Mouse (Mus musculus) hindbrain, embryonic 13.5 days (tissue): ENCODE measurements around the gene Rcor2. TPM values are rescaled to one million over a fixed set of nuclear protein-coding genes. Genes with fewer than 3 reads are reported as not detected.

Experiments
- ATAC-seq: fragments of 200-750 bp; cut with Nextera tagmentation; 2 replicates; pipeline ENCODE4 v1.8.0; 2017; ENCODE audit warnings: moderate TSS enrichment; ENCODE audit not compliant: low FRiP score
- H3K27ac ChIP-seq: fragments of 300-500 bp; sonication (generic); 2 replicates; pipeline ENCODE4 v1.5.1; 2015; ENCODE audit warnings: inconsistent platforms, mild to moderate bottlenecking, moderate library complexity
- H3K27me3 ChIP-seq: fragments of 300-500 bp; sonication (generic); 2 replicates; pipeline ENCODE4 v1.6.1; 2015; ENCODE audit warnings: mild to moderate bottlenecking, inconsistent platforms
- H3K36me3 ChIP-seq: fragments of 300-500 bp; sonication (generic); 2 replicates; pipeline ENCODE4 v1.6.1; 2015; ENCODE audit warnings: mild to moderate bottlenecking, inconsistent platforms
- H3K4me1 ChIP-seq: fragments of 300-500 bp; sonication (generic); replicated peaks from 2 replicates; pipeline ENCODE4 v1.6.1; 2015; ENCODE audit warnings: inconsistent platforms
- H3K4me2 ChIP-seq: fragments of 300-500 bp; sonication (generic); 2 replicates; pipeline ENCODE4 v1.6.1; 2015; ENCODE audit warnings: inconsistent platforms, mild to moderate bottlenecking, moderate library complexity
- H3K4me3 ChIP-seq: fragments of 300-500 bp; sonication (generic); 2 replicates; pipeline ENCODE4 v1.5.1; 2015; ENCODE audit warnings: mild to moderate bottlenecking, inconsistent platforms
- H3K9ac ChIP-seq: fragments of 300-500 bp; sonication (generic); 2 replicates; pipeline ENCODE4 v1.6.1; 2015; ENCODE audit warnings: mild to moderate bottlenecking, inconsistent platforms
- H3K9me3 ChIP-seq: fragments of 300-500 bp; sonication (generic); 2 replicates; pipeline ENCODE4 v1.6.1; 2016; ENCODE audit warnings: inconsistent platforms
- WGBS: fragments of 180-500 bp; shearing (Covaris S2); methylation state at CpG from one replicate; pipeline ENCODE4 v1.1.7; 2015; 5-methylcytosine and 5-hydroxymethylcytosine counted together
- polyA plus RNA-seq: library from polyadenylated mRNA; unstranded; fragments of >200 nt; fragmentation: Nextera tagmentation; extraction: Ambion mirVana; gene quantifications from 2 replicates; pipeline ENCODE4 v1.2.1, GENCODE M21; 2015

Gene Rcor2
- polyA plus RNA-seq, 1 experiment from 2014 or later, result 30.2 TPM

DNA sequence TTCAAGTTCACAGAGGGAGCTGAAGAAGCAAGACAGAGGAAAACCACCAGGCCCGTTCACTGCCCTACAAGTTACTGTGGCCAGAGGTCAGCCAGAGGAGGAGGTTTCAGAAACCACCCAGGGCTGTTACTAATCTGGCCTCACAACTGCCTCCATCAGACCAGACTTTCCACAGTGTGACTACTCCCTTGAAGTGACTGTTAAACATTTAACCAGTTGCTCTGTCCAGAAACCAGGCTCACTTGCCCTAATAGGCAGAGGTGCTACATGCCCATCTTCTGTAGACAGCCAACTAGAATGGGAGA is 35.3 kb downstream of the Rcor2 start:
- Histone ChIP-seq H3K27ac (no peak overlapping the region), H3K36me3 (0 out of 2 replicates have a peak, but pooled peaks cover 4% of the 10 kb centered on the region), H3K4me3 (no peak overlapping the region), H3K4me1 (peaks cover 27% of the 10 kb centered on the region), H3K9ac (no peak overlapping the region), H3K9me3 (no peaks in the 10 kb centered on the region), H3K4me2 (no peak overlapping the region), H3K27me3 (no peaks in the 10 kb centered on the region)
- WGBS, result 80% methylated on average over 1 of the region's 1 CpGs
- no peak for ATAC-seq

- no peaks in the 10 kb centered on the region for H3K27me3 ChIP-seq
- no peak overlapping the region for H3K4me3 ChIP-seq
- H3K36me3 ChIP-seq, result 0 out of 2 replicates have a peak, but pooled peaks cover 4% of the 10 kb centered on the region
- peak overlapping the region; percentile 60; the same call in 1 of the 2 replicates for H3K27ac ChIP-seq
- H3K4me1 ChIP-seq, result peaks cover 36% of the 10 kb centered on the region
- H3K4me2 ChIP-seq, result no peak overlapping the region
- H3K9me3 ChIP-seq, result no peaks in the 10 kb centered on the region
- no peak for ATAC-seq
- 64% methylated on average over 6 of the region's 6 CpGs for WGBS
- no peak overlapping the region for H3K9ac ChIP-seq
Observed at GRCm38 (mm10) chr19:7303796-7304195, 36.7 kb downstream of the Rcor2 start.

DNA sequence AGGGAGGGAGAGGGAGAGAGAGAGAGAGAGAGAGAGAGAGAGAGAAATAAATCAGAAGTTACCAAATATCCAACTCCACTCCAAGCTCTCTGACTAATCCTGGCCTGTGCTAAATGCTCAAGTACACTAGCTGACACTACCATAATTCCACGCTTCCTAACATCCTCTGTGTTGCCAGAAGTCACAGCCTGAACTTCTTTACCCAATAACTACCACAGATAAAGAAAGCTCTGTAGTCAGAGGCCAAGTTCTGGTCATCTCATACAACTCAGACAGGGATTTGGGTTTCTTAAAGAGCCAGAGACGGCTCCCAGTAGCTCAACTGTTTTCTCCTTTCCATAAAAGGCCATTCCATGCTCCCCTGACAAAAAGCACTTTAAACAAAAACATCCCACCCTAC is 37.7 kb downstream of the Rcor2 start:
- Histone ChIP-seq H3K9ac (no peak overlapping the region), H3K4me2 (no peak overlapping the region), H3K4me1 (peaks cover 36% of the 10 kb centered on the region), H3K27ac (no peak overlapping the region), H3K27me3 (no peaks in the 10 kb centered on the region), H3K9me3 (no peaks in the 10 kb centered on the region), H3K36me3 (0 out of 2 replicates have a peak, but pooled peaks cover 2% of the 10 kb centered on the region), H3K4me3 (no peak overlapping the region)
- no peak for ATAC-seq
- WGBS, result 83% methylated on average over 2 of the region's 2 CpGs

DNA sequence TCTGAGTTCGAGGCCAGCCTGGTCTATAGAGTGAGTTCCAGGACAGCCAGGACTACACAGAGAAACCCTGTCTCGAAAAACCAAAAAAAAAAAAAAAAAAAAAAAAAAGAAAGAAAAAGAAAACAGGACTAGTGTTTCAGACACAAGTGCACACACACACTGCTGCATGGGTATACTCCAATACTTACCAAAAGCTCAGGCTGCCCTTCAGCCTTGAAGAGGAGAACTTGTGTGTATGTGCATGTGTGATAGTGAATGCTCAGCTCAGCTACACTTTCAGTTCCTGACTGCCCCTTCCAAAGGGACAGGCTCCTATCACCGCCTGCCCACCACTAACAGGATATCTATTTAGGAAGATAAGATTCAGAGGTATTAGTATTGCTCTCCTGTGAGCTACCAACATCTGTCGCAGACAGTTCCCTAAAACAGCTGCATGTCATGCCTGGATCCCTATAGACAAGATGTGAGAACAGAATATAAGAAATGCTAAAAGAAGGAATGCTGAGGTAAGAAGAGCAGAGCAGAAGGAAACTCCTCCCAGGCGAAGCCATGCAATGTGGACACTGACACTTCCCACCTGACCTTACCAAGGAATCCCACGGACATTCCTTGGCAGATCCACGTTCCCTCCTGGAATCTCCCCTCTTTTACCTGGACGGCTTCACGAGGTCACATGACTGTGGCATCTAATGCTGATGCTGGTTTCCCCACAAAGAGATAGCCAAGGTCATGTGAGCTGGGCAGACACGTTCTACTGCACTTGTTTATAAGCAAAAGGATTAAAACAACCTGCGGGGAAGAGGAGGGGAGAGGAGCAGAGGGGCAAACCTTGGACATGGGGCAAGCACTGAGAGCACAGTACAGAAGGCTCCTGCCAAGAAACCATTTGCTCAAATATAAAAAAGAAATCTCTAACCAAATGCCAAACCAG is 38.5 kb downstream of the Rcor2 start:
- peaks cover 45% of the 10 kb centered on the region for H3K4me1 ChIP-seq

GRCm38 (mm10) chr19:7306968-7307367 is 39.8 kb downstream of the Rcor2 start:
- H3K27me3 ChIP-seq, result no peaks in the 10 kb centered on the region
- H3K4me1 ChIP-seq, result peaks cover 55% of the 10 kb centered on the region
- no peak for ATAC-seq
- 70% methylated on average over 3 of the region's 3 CpGs for WGBS
- H3K9me3 ChIP-seq, result no peaks in the 10 kb centered on the region
- no peak overlapping the region for H3K4me3 ChIP-seq
- no peak overlapping the region for H3K27ac ChIP-seq
- H3K4me2 ChIP-seq, result no peak overlapping the region
- H3K9ac ChIP-seq, result no peak overlapping the region
- H3K36me3 ChIP-seq, result no peaks in the 10 kb centered on the region

More for the DNA sequence above, 38.5 kb downstream of the Rcor2 start:
- Histone ChIP-seq H3K4me3 (no peak overlapping the region), H3K27me3 (no peaks in the 10 kb centered on the region), H3K9me3 (no peaks in the 10 kb centered on the region), H3K36me3 (no peaks in the 10 kb centered on the region), H3K4me2 (no peak overlapping the region), H3K9ac (no peak overlapping the region), H3K27ac (no peak overlapping the region)
- no peak for ATAC-seq
- 86% methylated on average over 11 of the region's 11 CpGs for WGBS

DNA sequence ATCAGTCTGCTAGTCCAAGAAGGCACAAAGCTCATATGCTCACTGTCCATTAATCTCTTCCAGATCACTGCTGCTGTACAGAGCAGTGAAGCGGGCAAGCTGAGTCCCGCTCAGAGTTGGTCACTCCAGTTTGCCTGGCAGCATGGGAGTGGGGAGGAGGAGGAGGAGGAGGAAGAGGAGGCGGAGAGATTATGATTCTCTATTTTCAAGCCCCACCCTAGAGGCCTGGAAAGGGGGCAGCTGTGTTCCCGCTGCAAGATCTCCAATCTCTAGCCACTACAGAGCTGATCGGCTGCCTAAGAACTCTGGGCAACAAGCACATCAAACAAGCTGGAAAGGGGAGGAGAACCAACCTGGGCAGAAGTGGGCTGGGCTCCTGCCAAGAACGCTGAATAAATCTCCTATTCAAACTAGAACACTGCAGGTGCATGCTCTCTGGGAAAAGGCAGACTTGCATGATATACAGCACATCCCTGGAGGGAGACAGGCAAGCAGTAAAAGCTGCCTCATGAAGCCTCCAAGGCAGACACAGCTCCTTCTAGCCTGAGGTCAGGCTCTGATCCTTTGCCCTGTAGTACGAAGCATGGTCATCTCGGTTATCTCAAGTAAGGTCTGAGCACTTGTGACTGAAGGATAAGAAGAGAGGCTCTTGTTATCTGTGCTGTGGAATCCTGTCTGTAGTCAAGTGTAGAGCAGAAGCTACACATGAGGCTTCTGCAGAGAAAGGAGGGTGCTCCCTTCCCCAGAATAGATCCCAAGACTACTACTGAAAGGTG is 41.1 kb downstream of the Rcor2 start:
- ATAC-seq, result peak; percentile 51; the same call in 1 of the 2 replicates
- Histone ChIP-seq H3K4me2 (no peak overlapping the region), H3K4me1 (peaks cover 55% of the 10 kb centered on the region), H3K36me3 (no peaks in the 10 kb centered on the region), H3K27ac (peak overlapping the region; percentile 25), H3K4me3 (no peak overlapping the region), H3K9me3 (no peaks in the 10 kb centered on the region), H3K9ac (peak overlapping the region; percentile 43; the same call in 1 of the 2 replicates), H3K27me3 (no peaks in the 10 kb centered on the region)
- 54% methylated on average over 8 of the region's 8 CpGs for WGBS

DNA sequence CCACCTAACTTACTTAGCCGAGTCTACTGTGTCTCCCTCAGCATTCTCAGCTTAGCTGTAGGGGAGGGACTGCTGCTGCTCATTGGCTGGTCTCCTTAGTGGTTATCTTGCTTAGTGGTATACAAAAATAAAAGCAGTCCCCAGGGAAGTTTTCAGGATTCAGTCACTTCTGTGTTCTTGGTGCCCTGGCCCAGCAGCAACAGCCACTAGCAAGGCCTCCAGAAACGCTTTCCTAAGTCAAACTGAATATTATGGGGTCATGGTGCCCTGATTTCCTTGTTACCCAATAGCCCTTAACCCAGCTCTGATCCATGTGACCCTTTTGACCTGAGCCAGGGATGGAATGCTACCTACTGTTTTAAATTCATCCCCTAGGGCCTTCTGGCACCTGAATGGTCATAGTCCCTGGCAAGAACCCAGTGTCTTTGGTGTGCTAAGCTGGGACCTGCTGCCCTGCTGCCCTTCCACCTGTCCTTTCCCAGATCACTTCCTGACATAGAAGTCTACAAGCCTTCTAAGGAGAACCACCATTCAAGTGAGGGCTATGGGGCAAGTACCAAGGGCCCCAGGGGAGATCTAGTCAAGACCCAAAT is 42.7 kb downstream of the Rcor2 start:
- H3K4me3 ChIP-seq, result no peak overlapping the region
- no peaks in the 10 kb centered on the region for H3K27me3 ChIP-seq
- H3K4me1 ChIP-seq, result peaks cover 62% of the 10 kb centered on the region
- H3K9ac ChIP-seq, result no peak overlapping the region
- no peaks in the 10 kb centered on the region for H3K36me3 ChIP-seq
- no peaks in the 10 kb centered on the region for H3K9me3 ChIP-seq
- WGBS, result 74% methylated on average over 2 of the region's 2 CpGs
- no peak overlapping the region for H3K4me2 ChIP-seq
- H3K27ac ChIP-seq, result no peak overlapping the region
- ATAC-seq, result no peak

GRCm38 (mm10) chr19:7310704-7311103 is 43.6 kb downstream of the Rcor2 start:
- Histone ChIP-seq H3K4me1 (peaks cover 69% of the 10 kb centered on the region), H3K27me3 (no peaks in the 10 kb centered on the region), H3K9me3 (no peaks in the 10 kb centered on the region), H3K36me3 (no peaks in the 10 kb centered on the region), H3K27ac (no peak overlapping the region), H3K4me3 (no peak overlapping the region), H3K9ac (peak overlapping the region; percentile 35; the same call in 1 of the 2 replicates), H3K4me2 (no peak overlapping the region)
- 27% methylated on average over 5 of the region's 5 CpGs for WGBS
- ATAC-seq, result no peak

DNA sequence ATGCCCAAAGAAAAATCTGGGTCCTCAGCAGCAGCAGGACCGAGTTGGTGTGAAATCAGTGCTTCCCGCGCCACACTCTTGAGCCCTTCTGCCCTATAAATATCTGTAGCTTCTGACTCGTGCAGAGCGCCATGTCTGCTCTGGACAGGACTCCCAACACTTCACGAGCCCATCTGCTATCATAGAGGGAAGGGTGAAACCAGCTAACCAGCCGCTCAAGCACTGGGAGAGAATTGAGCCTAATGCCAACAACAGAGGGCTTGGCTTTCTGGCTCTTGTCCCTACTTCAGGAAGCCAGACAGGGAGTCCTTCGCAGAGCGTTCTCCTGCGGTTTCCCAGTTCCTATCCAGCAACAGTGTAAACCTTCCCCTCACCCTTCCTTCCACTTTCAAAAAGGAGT is 44.2 kb downstream of the Rcor2 start:
- Histone ChIP-seq H3K36me3 (no peaks in the 10 kb centered on the region), H3K4me3 (no peak overlapping the region), H3K9ac (no peak overlapping the region), H3K27me3 (no peaks in the 10 kb centered on the region), H3K9me3 (no peaks in the 10 kb centered on the region), H3K27ac (no peak overlapping the region), H3K4me2 (no peak overlapping the region), H3K4me1 (peaks cover 72% of the 10 kb centered on the region)
- ATAC-seq, result no peak
- WGBS, result 50% methylated on average over 10 of the region's 10 CpGs

DNA sequence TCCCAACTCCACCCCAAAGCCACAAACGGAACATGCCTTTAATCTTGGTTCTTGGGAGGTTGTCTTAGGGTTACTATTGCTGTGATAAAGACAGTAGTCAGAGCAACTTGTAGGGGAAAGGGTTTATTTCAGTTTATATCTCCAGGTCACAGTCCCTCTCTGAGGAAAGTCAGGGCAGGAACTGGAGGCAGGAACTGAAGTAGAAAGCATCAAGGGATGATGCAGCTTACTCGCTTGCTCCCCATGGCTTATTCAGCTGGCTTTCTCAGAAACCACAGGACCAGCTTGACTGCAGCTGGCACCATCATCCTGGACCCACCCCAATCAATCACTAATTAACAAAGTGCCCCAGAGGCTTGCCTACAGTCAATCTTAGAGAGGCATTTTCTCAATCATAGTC is 46.5 kb downstream of the Rcor2 start:
- peaks cover 61% of the 10 kb centered on the region for H3K4me1 ChIP-seq
- H3K27ac ChIP-seq, result no peak overlapping the region
- no peaks in the 10 kb centered on the region for H3K36me3 ChIP-seq
- WGBS, result 80% methylated on average over 2 of the region's 2 CpGs
- no peak for ATAC-seq
- H3K27me3 ChIP-seq, result no peaks in the 10 kb centered on the region
- H3K9ac ChIP-seq, result no peak overlapping the region
- no peak overlapping the region for H3K4me3 ChIP-seq
- H3K9me3 ChIP-seq, result no peaks in the 10 kb centered on the region
- H3K4me2 ChIP-seq, result no peak overlapping the region

DNA sequence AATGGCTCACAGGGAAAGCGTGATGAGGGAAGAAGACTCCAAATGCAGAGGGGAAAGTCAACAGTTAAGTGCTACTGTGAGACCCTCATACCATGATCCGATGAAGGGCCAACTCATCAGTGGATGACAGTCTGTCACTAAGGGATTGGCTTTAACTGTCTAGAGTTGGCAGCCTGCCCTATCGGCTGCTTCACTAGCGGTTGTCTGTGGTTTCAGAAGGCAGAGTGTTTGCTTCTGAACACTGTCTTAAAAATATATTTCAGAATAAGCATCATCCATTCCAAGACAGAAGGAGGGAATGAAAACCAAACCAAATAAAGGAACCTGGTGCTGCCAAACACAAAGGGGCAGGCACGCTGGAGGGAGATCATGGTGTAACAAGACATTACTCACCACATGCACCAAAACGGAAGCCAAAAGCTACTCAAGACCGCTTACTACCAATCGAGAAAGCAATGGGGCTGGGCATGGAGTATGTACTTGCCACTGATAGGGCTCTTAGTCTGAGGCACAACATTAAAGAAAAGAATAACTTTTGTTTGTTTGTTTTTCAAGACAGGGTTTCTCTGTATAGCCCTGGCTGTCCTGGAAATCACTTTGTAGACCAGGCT is 48.0 kb downstream of the Rcor2 start:
- 82% methylated on average over 8 of the region's 8 CpGs for WGBS
- H3K36me3 ChIP-seq, result no peaks in the 10 kb centered on the region
- no peaks in the 10 kb centered on the region for H3K9me3 ChIP-seq

GRCm38 (mm10) chr19:7315587-7315984 is 48.5 kb downstream of the Rcor2 start:
- peaks cover 42% of the 10 kb centered on the region for H3K4me1 ChIP-seq
- H3K36me3 ChIP-seq, result no peaks in the 10 kb centered on the region
- no peak overlapping the region for H3K4me2 ChIP-seq
- H3K4me3 ChIP-seq, result no peak overlapping the region
- WGBS, result 88% methylated on average over 4 of the region's 4 CpGs
- no peak overlapping the region for H3K27ac ChIP-seq
- ATAC-seq, result no peak
- H3K27me3 ChIP-seq, result no peaks in the 10 kb centered on the region
- no peak overlapping the region for H3K9ac ChIP-seq
- H3K9me3 ChIP-seq, result no peaks in the 10 kb centered on the region

More for the DNA sequence above, 48.0 kb downstream of the Rcor2 start:
- Histone ChIP-seq H3K4me1 (peaks cover 47% of the 10 kb centered on the region), H3K4me3 (no peak overlapping the region), H3K4me2 (no peak overlapping the region), H3K27ac (peak overlapping the region; percentile 52; the same call in 1 of the 2 replicates), H3K9ac (no peak overlapping the region), H3K27me3 (no peaks in the 10 kb centered on the region)
- no peak for ATAC-seq
